Mouse (Mus musculus): ENCODE data around the gene Timm44. TPM values are rescaled to one million over a fixed set of nuclear protein-coding genes. Genes with fewer than 3 reads are reported as not detected.
A peak's percentile ranks its signal among the peaks of the same experiment; 100 is the strongest.
"Not testable (repeated sequence)": the region's sequence is repeated elsewhere in the genome, so short reads cannot be mapped to it uniquely, and the experiment has no call there.

The Timm44 gene
- polyA plus RNA-seq, 1 experiment from 2014 or later = 59.1 TPM

DNA sequence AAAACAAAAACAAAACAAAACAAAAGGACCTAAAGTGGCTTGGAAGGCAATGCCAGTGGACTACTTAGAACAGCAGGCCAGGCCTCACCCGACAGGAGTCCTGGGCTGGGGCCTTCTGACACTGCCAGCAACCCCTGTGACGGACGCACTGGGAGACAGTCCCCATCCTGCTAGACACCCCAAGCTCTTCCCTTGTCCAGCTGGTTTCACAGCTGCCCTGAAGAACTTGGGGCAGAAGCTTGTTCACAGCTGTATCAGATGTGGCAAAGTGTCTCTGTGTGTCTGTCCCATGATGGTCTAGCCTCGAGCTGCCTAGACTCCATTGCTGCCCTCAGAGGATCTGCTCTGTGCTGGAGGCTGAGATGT lies 15.9 kb downstream of the Timm44 start:
- no peak overlapping the region for H3K9ac ChIP-seq
- H3K27ac ChIP-seq = no peak overlapping the region; the same call in 1 of the 2 replicates
- peaks cover 55% of the 10 kb centered on the region for H3K36me3 ChIP-seq
- no peaks in the 10 kb centered on the region for H3K27me3 ChIP-seq (replicated peaks)
- H3K4me3 ChIP-seq (replicated peaks) = no peak overlapping the region
- H3K9me3 ChIP-seq = no peaks in the 10 kb centered on the region
- WGBS = 77% methylated on average over 4 of the region's 4 CpGs
- H3K4me2 ChIP-seq = no peak overlapping the region
- peaks cover 16% of the 10 kb centered on the region for H3K4me1 ChIP-seq
- no peak for ATAC-seq (ENCODE audit: insufficient read depth, low FRiP score, low read depth)

DNA sequence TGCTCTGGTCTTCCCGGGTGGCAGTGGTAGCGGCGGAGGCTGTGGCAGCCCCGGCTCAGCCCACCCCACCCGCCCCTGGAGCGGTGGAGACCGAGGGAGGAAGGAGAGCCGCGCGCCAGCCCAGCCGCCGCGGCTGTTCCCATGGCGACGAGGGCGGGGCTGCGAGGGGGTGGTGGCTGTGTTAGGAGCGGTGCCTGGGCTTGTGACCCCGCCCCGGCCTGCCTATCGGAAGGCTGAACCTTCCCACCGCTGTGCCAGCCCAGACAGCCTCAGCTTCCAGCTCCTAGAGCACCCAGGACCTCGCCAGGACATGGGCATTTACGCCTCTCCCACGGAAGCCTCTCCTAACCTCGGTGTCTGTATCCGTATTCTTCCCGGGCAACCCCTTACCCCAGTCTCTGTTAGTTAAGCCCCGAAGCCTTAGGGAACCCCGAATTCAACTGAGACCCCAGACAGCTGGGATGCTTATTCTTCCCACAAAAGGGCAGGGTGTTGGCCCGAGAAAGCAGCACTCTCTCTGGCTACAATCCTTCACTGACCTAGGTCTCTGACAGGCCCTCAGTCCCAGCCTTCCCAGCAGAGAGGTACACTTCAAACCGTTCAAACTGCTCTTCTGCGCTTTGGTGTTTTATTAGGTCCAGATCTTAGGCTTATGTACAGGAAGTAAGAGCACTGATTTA lies 16.4 kb downstream of the Timm44 start, which contains the start of gene Ctxn1:
Gene Ctxn1 (minus strand): TSS at position 150 of the 680 bp plus-strand sequence.
- 8% methylated on average over 20 of the region's 33 CpGs for WGBS
- H3K36me3 ChIP-seq = peaks cover 56% of the 10 kb centered on the region

GRCm38 (mm10) chr8:4258678-4259077 lies 17.0 kb downstream of the Timm44 start:
- H3K27ac ChIP-seq = peak overlapping the region; percentile 79
- H3K9ac ChIP-seq = peak overlapping the region; percentile 67
- no peaks in the 10 kb centered on the region for H3K9me3 ChIP-seq
- under 1% methylated on average over 31 of the region's 32 CpGs for WGBS
- peak overlapping the region; percentile 85 for H3K4me2 ChIP-seq
- peaks cover 21% of the 10 kb centered on the region for H3K4me1 ChIP-seq
- peak; percentile 56 for ATAC-seq (ENCODE audit: insufficient read depth, low FRiP score, low read depth)
- H3K36me3 ChIP-seq = peaks cover 51% of the 10 kb centered on the region
- H3K27me3 ChIP-seq (replicated peaks) = no peaks in the 10 kb centered on the region
- peak overlapping the region; percentile 72 for H3K4me3 ChIP-seq (replicated peaks)

More for the DNA sequence above, 16.4 kb downstream of the Timm44 start, which contains the start of gene Ctxn1:
- peak within 1 kb of the TSS; percentile 79 for H3K27ac ChIP-seq
- peak within 1 kb of the TSS; percentile 67 for H3K9ac ChIP-seq
- peak; percentile 94 for ATAC-seq (ENCODE audit: insufficient read depth, low FRiP score, low read depth)
- peak within 1 kb of the TSS; percentile 72 for H3K4me3 ChIP-seq (replicated peaks)
- peaks cover 18% of the 10 kb centered on the region for H3K4me1 ChIP-seq
- no peaks in the 10 kb centered on the region for H3K27me3 ChIP-seq (replicated peaks)
- H3K9me3 ChIP-seq = no peaks in the 10 kb centered on the region
- peak within 1 kb of the TSS; percentile 85 for H3K4me2 ChIP-seq

DNA sequence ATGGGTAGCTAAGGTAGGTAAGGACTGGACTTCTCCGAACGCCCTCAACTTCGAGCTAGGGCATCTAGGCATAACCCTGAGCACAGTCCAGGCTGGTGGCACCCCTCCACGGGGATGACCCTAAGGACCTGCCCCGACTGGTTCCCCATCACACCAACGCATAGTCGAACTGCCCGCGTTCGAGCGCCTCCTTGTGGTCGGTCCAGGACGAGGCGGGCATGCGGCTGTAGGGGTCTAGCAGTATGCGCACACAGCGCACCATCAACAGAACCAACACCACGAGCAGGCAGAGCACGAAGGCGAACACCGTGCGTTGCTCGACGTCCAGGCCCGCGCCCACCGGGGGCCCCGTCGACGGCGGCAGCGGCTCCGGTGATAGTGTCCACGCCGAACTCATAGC lies 17.5 kb downstream of the Timm44 start:
- Histone ChIP-seq H3K36me3 (peaks cover 48% of the 10 kb centered on the region), H3K9ac (peak overlapping the region; percentile 67), H3K9me3 (no peaks in the 10 kb centered on the region), H3K27me3 (replicated peaks) (no peaks in the 10 kb centered on the region), H3K4me1 (peaks cover 21% of the 10 kb centered on the region), H3K4me3 (replicated peaks) (peak overlapping the region; percentile 72), H3K27ac (peak overlapping the region; percentile 79), H3K4me2 (peak overlapping the region; percentile 85)
- ATAC-seq (ENCODE audit: insufficient read depth, low FRiP score, low read depth) = peak; percentile 51
- WGBS = 3% methylated on average over 35 of the region's 35 CpGs

- Histone ChIP-seq H3K27ac (peak overlapping the region; percentile 52), H3K4me3 (replicated peaks) (0 out of 2 replicates have a peak overlapping the region, but pooled peaks have one; percentile 72), H3K4me2 (peak overlapping the region; percentile 85), H3K36me3 (peaks cover 44% of the 10 kb centered on the region), H3K4me1 (peaks cover 25% of the 10 kb centered on the region), H3K9ac (no peak overlapping the region), H3K9me3 (no peaks in the 10 kb centered on the region), H3K27me3 (replicated peaks) (no peaks in the 10 kb centered on the region)
- WGBS = 78% methylated on average over 4 of the region's 4 CpGs
- no peak for ATAC-seq (ENCODE audit: insufficient read depth, low FRiP score, low read depth)
Observed at GRCm38 (mm10) chr8:4257350-4257749, 18.4 kb downstream of the Timm44 start.

- Histone ChIP-seq H3K9ac (no peak overlapping the region), H3K4me2 (no peak overlapping the region)
Observed at GRCm38 (mm10) chr8:4256911-4257310, 18.8 kb downstream of the Timm44 start.

DNA sequence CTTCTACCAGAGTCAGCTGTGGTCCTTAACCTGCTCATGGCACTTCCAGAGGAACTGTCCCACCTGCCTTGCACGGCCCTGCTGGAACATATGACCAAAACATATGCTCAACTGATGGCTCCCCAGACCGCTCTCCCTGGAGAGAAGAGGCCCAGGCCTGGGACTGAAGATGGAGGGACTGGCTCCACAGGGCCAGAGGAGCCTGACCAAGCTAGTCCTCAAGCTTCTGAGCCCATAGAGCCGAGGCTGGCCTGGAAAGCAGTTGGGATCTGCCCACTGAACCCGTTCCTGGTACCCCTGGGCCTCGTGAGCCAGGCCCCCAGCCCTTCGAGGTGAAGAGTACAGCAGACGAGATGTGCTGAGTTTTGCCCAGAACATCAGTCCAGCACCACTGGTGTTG lies 20.2 kb downstream of the Timm44 start:
- not testable (repeated sequence) for H3K27ac ChIP-seq; H3K4me3 ChIP-seq (replicated peaks); ATAC-seq (ENCODE audit: insufficient read depth, low FRiP score, low read depth); H3K9ac ChIP-seq; H3K27me3 ChIP-seq (replicated peaks); H3K4me2 ChIP-seq; H3K9me3 ChIP-seq
- Histone ChIP-seq H3K36me3 (peaks cover 29% of the 10 kb centered on the region), H3K4me1 (peaks cover 30% of the 10 kb centered on the region)
- 83% methylated on average over 7 of the region's 7 CpGs for WGBS

More at GRCm38 (mm10) chr8:4256911-4257310, 18.8 kb downstream of the Timm44 start:
- H3K4me3 ChIP-seq (replicated peaks) = no peak overlapping the region
- no peaks in the 10 kb centered on the region for H3K27me3 ChIP-seq (replicated peaks)
- H3K4me1 ChIP-seq = peaks cover 27% of the 10 kb centered on the region
- peaks cover 42% of the 10 kb centered on the region for H3K36me3 ChIP-seq
- WGBS = 44% methylated on average over 4 of the region's 4 CpGs
- H3K27ac ChIP-seq = peak overlapping the region; percentile 60
- ATAC-seq (ENCODE audit: insufficient read depth, low FRiP score, low read depth) = no peak
- no peaks in the 10 kb centered on the region for H3K9me3 ChIP-seq

DNA sequence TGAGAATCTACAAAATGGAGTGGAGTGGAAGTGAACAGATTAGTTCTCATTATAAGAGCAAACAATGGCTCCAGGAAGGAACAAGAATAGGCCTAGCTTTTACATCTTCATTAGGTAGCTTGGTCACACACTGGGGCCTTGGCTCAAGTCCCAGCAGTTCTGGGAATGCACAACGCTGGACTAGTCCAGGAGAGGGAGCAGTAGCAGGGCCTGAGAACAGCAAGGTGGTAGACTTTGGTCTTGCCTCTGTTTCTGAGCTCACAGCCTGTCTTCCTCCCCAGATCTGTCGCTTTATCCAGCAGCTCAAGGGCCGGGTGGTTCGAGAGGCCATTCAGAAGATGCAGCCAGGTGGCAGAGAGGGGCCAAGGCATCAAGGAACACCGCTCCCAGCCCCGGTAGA lies 21.7 kb downstream of the Timm44 start:
- Histone ChIP-seq H3K9ac (peak overlapping the region; percentile 13; the same call in 1 of the 2 replicates), H3K4me2 (peak overlapping the region; percentile 68), H3K27ac (peak overlapping the region; percentile 58; the same call in 1 of the 2 replicates), H3K4me3 (replicated peaks) (peak overlapping the region; percentile 92; the same call in 1 of the 2 replicates), H3K9me3 (no peaks in the 10 kb centered on the region), H3K27me3 (replicated peaks) (no peaks in the 10 kb centered on the region), H3K36me3 (peaks cover 27% of the 10 kb centered on the region), H3K4me1 (peaks cover 36% of the 10 kb centered on the region)
- 56% methylated on average over 6 of the region's 6 CpGs for WGBS
- no peak for ATAC-seq (ENCODE audit: insufficient read depth, low FRiP score, low read depth)

GRCm38 (mm10) chr8:4252934-4253841 lies 22.5 kb downstream of the Timm44 start, which contains the start of gene Snapc2:
Snapc2 (plus strand) TSS chr8:4253080.
- Histone ChIP-seq H3K9me3 (no peaks in the 10 kb centered on the region), H3K9ac (peak within 1 kb of the TSS; percentile 89), H3K27ac (peak within 1 kb of the TSS; percentile 94), H3K27me3 (replicated peaks) (no peaks in the 10 kb centered on the region), H3K36me3 (peaks cover 27% of the 10 kb centered on the region), H3K4me1 (peaks cover 36% of the 10 kb centered on the region), H3K4me3 (replicated peaks) (peak within 1 kb of the TSS; percentile 92), H3K4me2 (peak within 1 kb of the TSS; percentile 68)
- ATAC-seq (ENCODE audit: insufficient read depth, low FRiP score, low read depth) = peak; percentile 91
- under 1% methylated on average over 69 of the region's 69 CpGs for WGBS

GRCm38 (mm10) chr8:4252116-4252760 lies 23.5 kb downstream of the Timm44 start:
- 42% methylated on average over 8 of the region's 8 CpGs for WGBS
- Histone ChIP-seq H3K27me3 (replicated peaks) (no peaks in the 10 kb centered on the region), H3K4me1 (peaks cover 27% of the 10 kb centered on the region), H3K9ac (no peak overlapping the region), H3K9me3 (no peaks in the 10 kb centered on the region), H3K4me3 (replicated peaks) (peak overlapping the region; percentile 92), H3K36me3 (peaks cover 27% of the 10 kb centered on the region), H3K27ac (peak overlapping the region; percentile 31; the same call in 1 of the 2 replicates), H3K4me2 (peak overlapping the region; percentile 68)
- ATAC-seq (ENCODE audit: insufficient read depth, low FRiP score, low read depth) = no peak

- no peak overlapping the region for H3K9ac ChIP-seq
- H3K27me3 ChIP-seq (replicated peaks) = no peaks in the 10 kb centered on the region
- H3K4me2 ChIP-seq = no peak overlapping the region
- ATAC-seq (ENCODE audit: insufficient read depth, low FRiP score, low read depth) = peak; percentile 9; the same call in 1 of the 2 replicates
- no peak overlapping the region for H3K4me3 ChIP-seq (replicated peaks)
- no peaks in the 10 kb centered on the region for H3K9me3 ChIP-seq
- H3K36me3 ChIP-seq = peaks cover 30% of the 10 kb centered on the region
- WGBS = 40% methylated on average over 26 of the region's 26 CpGs
- H3K4me1 ChIP-seq = peaks cover 27% of the 10 kb centered on the region
- no peak overlapping the region for H3K27ac ChIP-seq
Observed at GRCm38 (mm10) chr8:4250306-4250970, 25.3 kb downstream of the Timm44 start.
